Mouse (Mus musculus) hindbrain, embryonic 10.5 days (tissue): Measurements from ENCODE around the gene Gm6358. TPM values are rescaled to one million over a fixed set of nuclear protein-coding genes. Genes with fewer than 3 reads are reported as not detected.
"Not testable (repeated sequence)": the region's sequence is repeated elsewhere in the genome, so short reads cannot be mapped to it uniquely, and the experiment has no call there.

Experiments
- DNase-seq: peaks from one replicate; pipeline ENCODE4 v3.0.0-alpha.2; 2017; ENCODE audit warnings: low spot score
- H3K27ac ChIP-seq: fragments of 300-500 bp; sonication (generic); 2 replicates; pipeline ENCODE4 v1.5.1; 2016; ENCODE audit warnings: mild to moderate bottlenecking, moderate library complexity
- H3K27me3 ChIP-seq: fragments of 300-500 bp; sonication (generic); 2 replicates; pipeline ENCODE4 v1.6.1; 2016; ENCODE audit warnings: mild to moderate bottlenecking; ENCODE audit not compliant: poor library complexity, insufficient read depth, severe bottlenecking
- H3K36me3 ChIP-seq: fragments of 300-500 bp; sonication (generic); 2 replicates; pipeline ENCODE4 v1.6.1; 2016; ENCODE audit warnings: mild to moderate bottlenecking, moderate library complexity
- H3K4me1 ChIP-seq: fragments of 300-500 bp; sonication (generic); replicated peaks from 2 replicates; pipeline ENCODE4 v1.6.1; 2016; ENCODE audit warnings: mild to moderate bottlenecking
- H3K4me3 ChIP-seq: fragments of 300-500 bp; sonication (generic); 2 replicates; pipeline ENCODE4 v1.5.1; 2016; ENCODE audit warnings: mild to moderate bottlenecking, moderate library complexity
- H3K9me3 ChIP-seq: fragments of 300-500 bp; sonication (generic); 2 replicates; pipeline ENCODE4 v1.6.1; 2016; ENCODE audit warnings: mild to moderate bottlenecking, moderate library complexity
- WGBS: fragments of 180-500 bp; shearing (Covaris S2); methylation state at CpG from one replicate; pipeline ENCODE4 v1.1.7; 2016; 5-methylcytosine and 5-hydroxymethylcytosine counted together
- polyA plus RNA-seq: library from polyadenylated mRNA; unstranded; fragments of >200 nt; fragmentation: Nextera tagmentation; extraction: Ambion mirVana; gene quantifications from 2 replicates; pipeline ENCODE4 v1.2.1, GENCODE M21; 2016

Gm6358 gene
- polyA plus RNA-seq = not detected in 2 replicates

DNA sequence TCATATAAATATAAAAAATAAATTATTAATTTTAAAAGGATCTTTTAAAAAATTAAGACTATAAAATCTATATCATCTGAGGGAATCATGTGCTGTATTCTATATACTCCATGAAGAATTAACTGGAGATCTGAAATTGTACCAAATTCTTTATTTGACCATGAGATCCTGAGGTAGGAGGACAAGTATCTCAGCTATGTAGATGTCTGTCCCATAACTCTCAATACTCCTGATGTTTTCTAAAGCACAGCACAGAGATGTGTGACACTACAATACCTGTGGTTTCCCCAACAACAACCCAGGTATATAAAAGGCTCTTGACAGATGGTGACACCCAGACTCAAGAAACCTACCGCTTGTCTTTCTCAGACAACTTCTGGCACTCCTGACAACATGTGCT, at the start of gene Gm6358:
TSS of gene Gm6358 (plus strand) at position 301 of the 400 bp plus-strand sequence.
- H3K27me3 ChIP-seq = no peaks in the 10 kb centered on the region
- no peak within 1 kb of the TSS for H3K4me3 ChIP-seq
- H3K4me1 ChIP-seq = no peaks in the 10 kb centered on the region
- no peaks in the 10 kb centered on the region for H3K36me3 ChIP-seq
- 91% methylated on average over 1 of the region's 1 CpGs for WGBS
- H3K27ac ChIP-seq = no peak within 1 kb of the TSS
- no peak for DNase-seq
- no peaks in the 10 kb centered on the region for H3K9me3 ChIP-seq

DNA sequence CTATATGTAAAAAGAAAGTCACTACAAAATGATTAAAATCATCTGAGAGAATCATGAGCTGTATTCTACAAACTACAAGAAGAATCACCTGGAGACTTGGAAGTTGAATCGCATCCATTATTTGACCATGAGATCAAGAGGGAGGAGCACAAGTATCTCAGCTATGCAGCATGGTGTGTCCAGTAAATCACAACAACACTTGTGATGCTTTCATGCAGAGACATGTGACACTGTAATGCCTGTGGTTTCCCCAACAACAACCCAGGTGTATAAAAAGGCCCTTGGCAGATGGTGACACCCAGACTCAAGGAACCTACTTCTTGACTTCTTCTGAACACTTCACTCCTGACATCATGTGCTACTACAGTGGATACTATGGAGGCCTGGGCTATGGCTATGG, 10.1 kb downstream of the Gm6358 start, which contains the start of gene Gm10061:
TSS of gene Gm10061 (plus strand) at position 301 of the 400 bp plus-strand sequence.
- Histone ChIP-seq H3K4me1 (no peaks in the 10 kb centered on the region), H3K36me3 (no peaks in the 10 kb centered on the region), H3K27me3 (no peaks in the 10 kb centered on the region), H3K4me3 (no peak within 1 kb of the TSS), H3K27ac (no peak within 1 kb of the TSS), H3K9me3 (no peaks in the 10 kb centered on the region)
- WGBS = 95% methylated on average over 1 of the region's 1 CpGs
- DNase-seq = no peak

DNA sequence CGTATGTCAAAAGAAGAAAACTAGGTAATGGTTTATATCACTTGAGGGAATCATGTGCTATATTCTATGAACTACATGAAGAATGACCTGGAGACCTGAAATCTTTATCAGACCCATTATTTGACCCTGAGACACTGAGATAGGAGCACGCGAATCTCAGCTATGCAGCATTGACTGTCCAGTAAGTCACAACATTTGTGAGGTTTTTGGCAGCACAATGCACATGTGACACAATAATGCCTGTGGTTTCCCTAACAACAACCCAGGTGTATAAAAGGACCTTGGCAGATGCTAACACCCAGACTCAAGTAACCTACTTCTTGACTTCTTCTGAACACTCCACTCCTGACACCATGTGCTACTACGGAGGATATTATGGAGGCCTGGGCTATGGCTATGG, 17.0 kb downstream of the Gm6358 start, which contains the start of gene Gm9789:
TSS of gene Gm9789 (plus strand) at position 301 of the 400 bp plus-strand sequence.
- H3K36me3 ChIP-seq = no peaks in the 10 kb centered on the region
- no peak within 1 kb of the TSS for H3K27ac ChIP-seq
- WGBS = 86% methylated on average over 4 of the region's 4 CpGs
- H3K4me3 ChIP-seq = no peak within 1 kb of the TSS
- 0 out of 2 replicates have a peak, but pooled peaks cover 4% of the 10 kb centered on the region for H3K9me3 ChIP-seq
- no peak for DNase-seq
- no peaks in the 10 kb centered on the region for H3K27me3 ChIP-seq
- no peaks in the 10 kb centered on the region for H3K4me1 ChIP-seq

DNA sequence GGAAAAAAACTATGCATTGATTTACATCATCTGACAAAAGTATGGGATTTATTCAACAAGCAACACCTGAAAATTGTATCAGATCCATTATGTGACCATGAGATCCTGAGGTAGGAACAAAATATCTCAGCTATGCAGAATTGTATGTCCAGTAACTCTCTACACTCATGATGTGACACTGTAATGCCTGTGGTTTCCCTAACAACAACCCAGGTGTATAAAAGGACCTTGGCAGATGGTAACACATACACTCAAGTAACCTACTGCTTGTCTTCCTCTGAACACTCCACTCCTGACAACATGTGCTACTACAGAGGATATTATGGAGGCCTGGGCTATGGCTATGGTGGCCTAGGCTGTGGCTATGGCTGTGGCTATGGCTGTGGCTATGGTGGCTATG, 28.5 kb downstream of the Gm6358 start, which contains the start of gene Gm7735:
TSS of gene Gm7735 (plus strand) at position 301 of the 400 bp plus-strand sequence.
- H3K9me3 ChIP-seq, H3K36me3 ChIP-seq, DNase-seq, H3K4me3 ChIP-seq, H3K27ac ChIP-seq, H3K27me3 ChIP-seq, H3K4me1 ChIP-seq: not testable (repeated sequence)

DNA sequence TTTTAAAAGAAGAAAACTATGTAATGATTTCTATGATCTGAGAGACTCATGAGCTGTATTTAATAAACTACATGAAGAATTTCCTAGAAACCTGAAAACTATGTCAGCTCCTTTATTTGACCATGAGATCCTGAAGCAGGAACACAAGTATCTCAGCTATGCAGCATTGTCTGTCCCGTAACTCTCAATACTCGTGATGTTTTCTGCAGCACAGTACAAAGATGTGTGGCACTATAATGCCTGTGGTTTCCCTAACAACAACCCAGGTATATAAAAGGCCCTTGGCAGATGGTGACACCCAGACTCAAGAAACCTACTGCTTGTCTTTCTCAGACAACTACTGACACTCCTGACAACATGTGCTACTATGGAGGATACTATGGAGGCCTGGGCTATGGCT, 33.8 kb downstream of the Gm6358 start, which contains the start of gene 1110057P08Rik:
TSS of gene 1110057P08Rik (plus strand) at position 301 of the 400 bp plus-strand sequence.
- H3K4me1 ChIP-seq = no peaks in the 10 kb centered on the region
- H3K9me3 ChIP-seq = no peaks in the 10 kb centered on the region
- no peaks in the 10 kb centered on the region for H3K27me3 ChIP-seq
- 77% methylated on average over 2 of the region's 2 CpGs for WGBS
- DNase-seq = no peak
- H3K4me3 ChIP-seq = no peak within 1 kb of the TSS
- H3K27ac ChIP-seq = no peak within 1 kb of the TSS
- no peaks in the 10 kb centered on the region for H3K36me3 ChIP-seq

DNA sequence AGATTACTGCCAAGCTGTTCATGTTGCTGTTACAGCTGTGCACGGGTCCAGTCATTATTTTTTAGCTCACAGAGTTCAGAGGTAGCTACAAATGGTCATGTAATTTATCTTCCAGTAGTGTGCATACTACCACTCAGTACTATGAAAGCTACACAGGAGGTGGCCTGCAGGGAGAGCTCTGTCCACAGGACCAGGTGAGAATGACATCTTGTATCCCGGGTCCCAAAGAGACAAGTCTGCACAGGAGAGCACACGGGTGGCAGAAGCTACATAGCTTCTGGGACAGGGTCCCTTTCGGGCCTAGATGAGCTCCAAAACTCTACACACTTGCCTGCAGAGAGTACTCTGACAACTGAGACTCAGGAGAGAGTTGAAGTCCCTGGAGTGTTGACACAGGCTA, 48.0 kb downstream of the Gm6358 start:
- 84% methylated on average over 4 of the region's 4 CpGs for WGBS
- Histone ChIP-seq H3K36me3 (no peaks in the 10 kb centered on the region), H3K4me3 (no peak overlapping the region), H3K4me1 (no peaks in the 10 kb centered on the region), H3K9me3 (no peaks in the 10 kb centered on the region), H3K27ac (no peak overlapping the region), H3K27me3 (no peaks in the 10 kb centered on the region)
- no peak for DNase-seq

Other genes starting within 250 kb of the Gm6358 start
- not detected in 2 replicates for gene Krtap19-5, start 244.4 kb upstream of the Gm6358 start, polyA plus RNA-seq
- gene Krtap19-9b, start 208.6 kb upstream of the Gm6358 start, polyA plus RNA-seq = not detected in 2 replicates
- not detected in 2 replicates for gene Krtap16-3, start 178.0 kb upstream of the Gm6358 start, polyA plus RNA-seq
- not detected in 2 replicates for gene Krtap22-2, start 130.1 kb upstream of the Gm6358 start, polyA plus RNA-seq
- not detected in 2 replicates for gene Gm10229, start 125.6 kb upstream of the Gm6358 start, polyA plus RNA-seq
- gene Krtap6-1, start 109.2 kb upstream of the Gm6358 start, polyA plus RNA-seq = not detected in 2 replicates
- not detected in 2 replicates for gene Gm10228, start 99.4 kb upstream of the Gm6358 start, polyA plus RNA-seq
- not detected in 2 replicates for gene Krtap6-5, start 93.0 kb upstream of the Gm6358 start, polyA plus RNA-seq
- gene 1110025L11Rik, start 76.8 kb upstream of the Gm6358 start, polyA plus RNA-seq = not detected in 2 replicates
- gene Krtap6-3, start 56.8 kb upstream of the Gm6358 start, polyA plus RNA-seq = not detected in 2 replicates
- not detected in 2 replicates for gene Gm10061, start 10.2 kb downstream of the Gm6358 start, polyA plus RNA-seq
- gene Gm9789, start 17.1 kb downstream of the Gm6358 start, polyA plus RNA-seq = not detected in 2 replicates
- gene Gm7735, start 28.6 kb downstream of the Gm6358 start, polyA plus RNA-seq = not detected in 2 replicates
- gene 1110057P08Rik, start 33.9 kb downstream of the Gm6358 start, polyA plus RNA-seq = not detected in 2 replicates
- not detected in 2 replicates for gene Krtap20-2, start 65.0 kb downstream of the Gm6358 start, polyA plus RNA-seq